10 mouse cellular contexts compared by ENCODE assay signal in the genomic region with DNA sequence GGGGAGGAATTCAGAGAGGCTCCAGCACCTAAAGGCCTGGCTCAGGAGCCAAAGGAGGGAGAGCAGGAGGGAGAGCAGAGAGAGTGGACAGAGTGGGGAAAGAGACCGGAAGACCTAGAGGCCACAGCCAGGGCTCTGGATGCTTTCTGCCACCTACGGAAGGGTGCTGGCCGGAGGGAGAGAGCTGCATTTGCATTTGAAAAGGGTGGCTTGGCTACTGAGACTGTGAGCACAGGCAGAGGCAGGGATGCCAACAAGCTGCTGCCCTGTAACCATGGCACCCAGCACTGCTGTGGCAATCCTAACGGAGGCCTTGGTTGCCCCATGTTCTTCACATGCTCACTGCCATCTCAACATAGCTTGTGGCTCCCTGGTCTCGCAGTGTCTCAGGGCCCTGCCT.
DNase-seq lines count a peak whose midpoint lies in the region; ATAC-seq lines count a peak whose summit lies in the region.
"Had no signal": no experiment of that assay in that cellular context is flagged by ENCODE, and none has a peak within 500 bp of the region (broad histone marks: within the 10 kb centered on the region; RNA-seq: fewer than 3 reads in every experiment).

No protein-coding gene starts in this region.

- H3K9me3 ChIP-seq in forebrain, embryonic 12.5 days: no peaks in the 10 kb centered on the region
- no peaks in the 10 kb centered on the region; the same call in 1 of the 2 replicates for H3K9me3 ChIP-seq in midbrain, embryonic 10.5 days (replicated peaks)
- H3K9me3 ChIP-seq: heart, embryonic 15.5 days had no signal

- ATAC-seq in forebrain, embryonic 12.5 days (ENCODE audit: low FRiP score): peak; percentile 86
- ATAC-seq in granulocyte monocyte progenitor cell, adult 5-6 weeks (replicated peaks; ENCODE audit: poor library complexity, severe bottlenecking): no peak

- peak; percentile 11 for DNase-seq in cerebellum, adult 9-11 months
- no peak for DNase-seq in cerebellum, postnatal 36 days
- DNase-seq in ES-CJ7 (ENCODE audit: low read depth, low spot score): peak; percentile 61
- DNase-seq in midbrain, embryonic 10.5 days (ENCODE audit: low spot score): peak; percentile 70
- no peak for DNase-seq in ovary, postnatal 10 days (ENCODE audit: low spot score)
- no peak for DNase-seq in urinary bladder, postnatal 14 days (ENCODE audit: low spot score)
- DNase-seq: liver had no signal

- H3K4me2 ChIP-seq in forebrain, embryonic 12.5 days: no peak overlapping the region
- H3K4me2 ChIP-seq: heart, embryonic 15.5 days had no signal

- WGBS in forebrain, embryonic 12.5 days: 11% methylated on average over 5 of the region's 5 CpGs
- WGBS in midbrain, embryonic 10.5 days: 19% methylated on average over 5 of the region's 5 CpGs

- H3K4me1 ChIP-seq in forebrain, embryonic 12.5 days: peaks cover 15% of the 10 kb centered on the region
- peaks cover 30% of the 10 kb centered on the region for H3K4me1 ChIP-seq in midbrain, embryonic 10.5 days
- H3K4me1 ChIP-seq: heart, embryonic 15.5 days had no signal

- H3K4me3 ChIP-seq in forebrain, embryonic 12.5 days (replicated peaks): no peak overlapping the region
- H3K4me3 ChIP-seq in midbrain, embryonic 10.5 days: peak overlapping the region; percentile 28; the same call in 1 of the 2 replicates
- H3K4me3 ChIP-seq: heart, embryonic 15.5 days had no signal

- no peaks in the 10 kb centered on the region for H3K27me3 ChIP-seq in forebrain, embryonic 12.5 days
- H3K27me3 ChIP-seq in midbrain, embryonic 10.5 days (ENCODE audit: low read depth, poor library complexity, severe bottlenecking): no peaks in the 10 kb centered on the region
- H3K27me3 ChIP-seq: heart, embryonic 15.5 days had no signal

- no peaks in the 10 kb centered on the region for H3K36me3 ChIP-seq in forebrain, embryonic 12.5 days (replicated peaks)
- no peaks in the 10 kb centered on the region for H3K36me3 ChIP-seq in midbrain, embryonic 10.5 days
- H3K36me3 ChIP-seq: heart, embryonic 15.5 days had no signal

- no peak overlapping the region for H3K9ac ChIP-seq in forebrain, embryonic 12.5 days
- H3K9ac ChIP-seq: heart, embryonic 15.5 days had no signal

- H3K27ac ChIP-seq in forebrain, embryonic 12.5 days: no peak overlapping the region
- H3K27ac ChIP-seq in midbrain, embryonic 10.5 days (replicated peaks): peak overlapping the region; percentile 88
- H3K27ac ChIP-seq: heart, embryonic 15.5 days had no signal

Comparison
In these comparisons a context has a peak if more than half of its experiments do, and no peak if none do; other contexts are left out.
1. DNase-seq: peak in cerebellum, adult 9-11 months (single experiment), ES-CJ7 (single experiment) and midbrain, embryonic 10.5 days (single experiment); none in cerebellum, postnatal 36 days (0 of 2), ovary, postnatal 10 days (single experiment) and urinary bladder, postnatal 14 days (single experiment).